In genomic region chr7:35822320-35822719, GRCm38 (mm10) we compare ENCODE assay signal across 18 mouse cellular contexts.
"Had no signal": no experiment of that assay in that cellular context is flagged by ENCODE, and none has a peak within 500 bp of the region (broad histone marks: within the 10 kb centered on the region; RNA-seq: fewer than 3 reads in every experiment).

No protein-coding gene starts in this region.

- H3K4me2 ChIP-seq: liver, embryonic 13.5 days; liver, embryonic 15.5 days; lung, embryonic 14.5 days; midbrain, embryonic 11.5 days; midbrain, embryonic 13.5 days; midbrain, embryonic 15.5 days; neural tube, embryonic 12.5 days; stomach, embryonic 15.5 days had no signal

- H3K9me3 ChIP-seq: liver, embryonic 13.5 days; liver, embryonic 15.5 days; midbrain, embryonic 13.5 days; midbrain, embryonic 15.5 days; neural tube, embryonic 12.5 days; stomach, embryonic 15.5 days had no signal

- ATAC-seq: liver, postnatal 0 days; midbrain, embryonic 13.5 days; midbrain, embryonic 15.5 days had no signal

- H3K27me3 ChIP-seq: liver, embryonic 13.5 days; liver, embryonic 15.5 days; midbrain, embryonic 13.5 days; midbrain, embryonic 15.5 days; neural tube, embryonic 12.5 days; stomach, embryonic 15.5 days had no signal

- H3K36me3 ChIP-seq: liver, embryonic 13.5 days; liver, embryonic 15.5 days; midbrain, embryonic 13.5 days; midbrain, embryonic 15.5 days; neural tube, embryonic 12.5 days; stomach, embryonic 15.5 days had no signal

- H3K27ac ChIP-seq: liver, embryonic 13.5 days; liver, embryonic 15.5 days; macrophage; midbrain, embryonic 13.5 days; midbrain, embryonic 15.5 days; neural tube, embryonic 12.5 days; stomach, embryonic 15.5 days; stomach, postnatal 0 days had no signal

- DNase-seq: liver, embryonic 13.5 days; liver, postnatal 0 days; lung, embryonic 14.5 days; lung, postnatal 10 days; lung, postnatal 36 days; right cerebral cortex, postnatal 14 days; thymus, adult 2 months; thymus, postnatal 25 days; thymus, postnatal 4 days had no signal

- H3K9ac ChIP-seq: liver, embryonic 13.5 days; liver, embryonic 15.5 days; liver, postnatal 0 days; lung, embryonic 14.5 days; midbrain, embryonic 13.5 days; midbrain, embryonic 15.5 days; neural tube, embryonic 12.5 days; stomach, embryonic 15.5 days had no signal

- H3K4me1 ChIP-seq: liver, embryonic 13.5 days; liver, embryonic 15.5 days; megakaryocyte, embryonic 14.5 days; midbrain, embryonic 13.5 days; midbrain, embryonic 15.5 days; neural tube, embryonic 12.5 days; stomach, embryonic 15.5 days had no signal

- H3K4me3 ChIP-seq: liver, embryonic 13.5 days; liver, embryonic 15.5 days; megakaryocyte, embryonic 14.5 days; midbrain, embryonic 13.5 days; midbrain, embryonic 15.5 days; neural tube, embryonic 12.5 days; stomach, embryonic 15.5 days had no signal
